Mouse (Mus musculus): ENCODE measurements around the gene Nav2.
A peak's percentile ranks its signal among the peaks of the same experiment; 100 is the strongest.

Nav2 gene

GRCm38 (mm10) chr7:49540181-49540580 lies 631.7 kb downstream of the Nav2 start:
- DNase-seq = no peak

- DNase-seq = no peak
Observed at GRCm38 (mm10) chr7:49542135-49542534, 633.6 kb downstream of the Nav2 start.

DNA sequence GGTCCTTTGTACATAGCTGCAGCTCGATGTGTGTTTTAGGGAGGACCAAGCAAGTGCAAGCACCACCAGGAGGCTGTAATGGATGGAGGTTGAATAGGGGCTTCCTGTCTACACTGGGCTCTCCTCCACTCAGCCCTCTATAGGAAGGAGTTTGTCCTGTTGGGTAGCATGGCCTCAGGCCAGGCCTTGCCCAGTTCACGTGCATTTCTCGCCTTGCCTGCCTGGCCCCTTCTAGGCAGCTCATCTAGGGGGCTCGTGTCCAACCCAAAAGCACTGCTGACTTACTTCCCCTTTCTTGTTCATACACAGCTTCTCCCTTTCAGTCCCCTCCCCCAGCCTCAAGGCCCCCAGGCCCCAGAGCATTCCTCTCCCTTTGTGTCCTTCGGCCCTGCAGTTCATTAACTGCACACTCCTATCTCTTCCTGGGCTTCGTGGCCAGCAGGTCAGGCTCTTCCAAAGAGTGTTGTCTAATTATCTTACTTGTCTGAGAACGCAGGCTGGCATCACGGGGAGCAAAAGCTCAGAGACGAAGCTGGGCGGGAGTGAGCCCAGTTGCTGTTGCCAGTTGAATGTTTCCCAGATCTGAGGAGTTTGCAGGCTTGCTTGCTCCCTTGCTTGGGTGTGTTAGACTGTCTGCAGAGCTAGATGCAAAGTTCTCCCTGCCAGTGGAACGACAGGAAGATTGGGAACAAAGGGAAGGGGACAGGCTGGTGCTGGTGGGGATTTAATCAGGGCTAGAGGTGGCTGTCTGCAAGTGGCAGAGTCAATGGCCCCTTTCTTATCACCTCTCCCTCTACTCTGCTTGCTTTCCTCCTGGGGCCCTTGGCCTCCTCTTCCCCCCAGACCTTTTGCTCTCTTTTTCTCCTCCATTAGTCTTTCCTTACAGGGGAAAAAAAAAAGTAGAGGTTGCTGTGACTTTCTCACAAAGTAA lies 636.5 kb downstream of the Nav2 start:
- no peak for DNase-seq

DNA sequence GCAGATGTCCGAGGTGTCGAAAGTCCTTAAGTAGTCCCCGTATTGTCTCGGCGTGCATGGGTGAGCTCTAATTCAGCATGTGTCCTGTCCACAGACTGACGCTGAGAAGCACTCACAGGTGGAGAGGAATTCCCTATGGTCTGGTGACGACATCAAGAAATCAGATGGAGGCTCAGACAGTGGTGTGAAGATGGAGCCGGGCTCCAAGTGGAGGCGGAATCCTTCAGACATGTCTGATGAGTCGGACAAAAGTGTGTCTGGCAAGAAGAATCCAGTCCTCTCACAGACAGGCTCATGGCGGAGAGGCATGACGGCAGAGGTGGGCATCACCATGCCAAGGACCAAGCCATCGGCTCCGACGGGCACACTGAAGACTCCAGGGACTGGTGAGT lies 637.2 kb downstream of the Nav2 start:
- no peak for DNase-seq

DNA sequence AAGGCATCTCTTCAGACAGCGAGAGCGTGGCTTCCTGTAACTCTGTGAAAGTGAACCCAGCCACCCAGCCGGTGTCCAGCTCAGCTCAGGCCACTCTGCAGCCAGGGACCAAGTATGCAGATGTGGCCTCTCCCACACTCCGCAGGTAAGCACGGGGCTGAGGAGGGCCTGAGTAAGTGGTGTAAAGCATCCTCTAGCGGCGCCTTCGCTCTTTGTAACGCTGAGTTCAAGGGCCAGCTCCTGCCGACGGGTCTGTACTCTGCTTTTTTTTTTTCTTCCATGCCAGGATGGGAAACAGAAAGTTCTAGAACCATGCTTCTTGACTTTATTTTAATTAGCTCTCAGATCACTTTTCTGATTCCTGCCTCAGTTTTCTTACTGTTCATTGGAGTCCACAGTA lies 639.9 kb downstream of the Nav2 start:
- no peak for DNase-seq

DNA sequence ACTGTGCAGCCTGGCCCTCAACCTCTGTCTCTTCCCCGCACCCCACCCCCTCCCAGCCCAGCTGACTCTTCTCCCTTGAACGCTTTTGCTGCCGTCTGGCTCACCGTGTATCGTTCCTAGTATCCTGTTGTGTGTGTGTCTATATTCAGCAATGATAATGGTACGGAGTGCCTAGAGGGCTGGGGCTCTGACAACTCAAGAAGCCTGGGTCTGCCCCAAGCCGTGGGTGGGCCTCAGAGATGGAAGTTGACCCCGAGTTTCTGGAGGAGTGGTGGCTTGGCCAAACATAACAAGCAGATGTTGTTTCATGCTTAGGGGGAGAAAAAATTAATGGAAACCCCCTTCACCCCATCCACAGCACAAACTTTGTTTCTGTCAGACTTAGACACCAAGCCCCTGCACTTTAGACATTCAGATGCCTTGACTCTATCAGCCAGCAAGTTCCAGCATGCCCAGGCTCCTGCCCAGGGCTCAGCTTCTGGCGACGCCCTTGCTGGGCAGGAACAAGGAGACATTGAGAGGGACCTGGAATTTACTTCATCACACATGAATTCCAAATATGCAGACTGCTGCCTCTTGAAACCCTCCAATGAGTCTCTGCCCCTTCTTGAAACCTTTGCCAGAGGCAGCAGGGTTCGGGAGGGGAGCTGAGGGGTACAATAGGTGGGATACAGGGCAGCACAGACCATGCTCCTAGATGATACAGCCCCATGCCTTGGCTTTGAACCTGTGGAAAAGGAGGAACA lies 644.9 kb downstream of the Nav2 start:
- no peak for DNase-seq

- peak; percentile 63 for DNase-seq
Observed at GRCm38 (mm10) chr7:49558240-49558640, 649.7 kb downstream of the Nav2 start.

DNA sequence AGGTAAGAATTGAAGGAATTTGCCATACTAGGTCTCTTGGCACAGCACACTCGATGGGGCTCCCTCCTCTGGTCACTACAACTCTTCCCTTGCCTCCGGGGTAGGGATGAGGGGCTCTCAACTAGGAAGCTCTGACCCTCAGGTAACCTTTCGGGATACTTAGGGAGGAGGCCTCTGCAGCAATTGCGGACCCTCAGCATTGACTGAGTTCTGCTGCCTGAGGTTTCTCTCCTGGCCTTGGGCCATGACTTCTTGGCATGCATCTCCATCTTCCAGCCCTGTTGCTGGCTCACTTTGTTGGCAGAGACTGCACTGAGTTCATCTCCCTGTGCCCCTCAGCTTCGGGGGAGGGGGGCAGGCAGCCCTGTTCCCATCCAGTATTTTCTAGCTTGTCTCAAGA lies 650.4 kb downstream of the Nav2 start:
- DNase-seq = peak; percentile 47

DNA sequence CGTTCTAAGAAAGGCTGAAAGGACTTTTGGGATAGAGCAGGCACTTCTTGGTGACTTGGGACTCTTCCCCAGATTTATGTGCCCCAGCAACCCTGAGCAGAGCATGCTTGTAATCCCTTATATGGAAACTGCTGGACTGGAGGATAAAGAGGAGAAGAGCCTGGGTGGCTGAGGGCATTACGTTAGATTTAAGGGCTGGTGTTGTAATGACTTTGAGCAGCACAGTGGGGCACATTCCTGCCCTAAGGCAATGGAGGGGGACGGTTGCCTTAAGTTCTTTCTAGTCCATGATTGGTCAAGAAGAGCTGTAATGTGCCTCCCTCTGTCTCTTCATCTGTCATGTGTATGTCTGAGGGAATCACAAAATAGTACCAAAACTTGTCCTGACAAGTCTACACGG lies 651.5 kb downstream of the Nav2 start:
- no peak for DNase-seq

DNA sequence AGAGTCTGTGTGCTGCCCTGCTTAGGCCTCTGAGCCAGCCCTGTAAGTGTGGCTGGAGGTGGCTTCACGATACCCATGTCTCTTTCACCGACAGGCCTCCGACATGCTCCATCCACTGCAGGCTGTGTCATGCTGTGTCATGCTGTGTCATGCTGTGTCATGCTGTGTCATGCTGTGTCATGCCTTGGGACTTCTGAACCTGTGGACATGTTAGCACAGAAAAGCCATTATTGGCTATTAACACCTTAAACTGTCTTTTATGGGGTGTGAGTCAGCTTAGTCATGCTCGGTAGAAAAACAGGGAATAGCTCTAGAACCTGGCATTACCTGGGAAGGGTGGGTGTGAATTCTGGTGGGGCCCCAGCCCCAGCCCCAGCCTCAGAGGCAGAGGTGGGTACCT lies 653.9 kb downstream of the Nav2 start:
- DNase-seq = no peak

DNA sequence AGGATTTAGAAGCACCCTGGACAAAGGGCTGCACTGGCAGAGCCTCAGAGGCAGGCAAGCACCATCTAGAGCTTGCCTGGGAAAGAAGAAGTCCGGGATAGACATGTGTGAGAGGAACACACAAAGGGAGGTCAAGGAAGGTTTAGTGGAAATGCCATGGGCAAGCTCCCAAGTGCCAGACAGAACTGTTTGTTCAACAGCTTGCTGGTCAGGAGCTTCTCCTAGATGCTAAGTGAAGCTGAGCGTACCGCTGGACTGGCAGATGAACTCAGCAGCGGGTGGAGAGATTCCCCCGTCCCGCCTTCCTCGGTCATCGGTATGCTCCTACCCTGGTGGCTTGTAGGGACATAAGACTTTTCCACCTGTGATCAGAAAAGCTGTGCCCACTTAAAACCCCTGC lies 654.3 kb downstream of the Nav2 start:
- DNase-seq = peak; percentile 38

DNA sequence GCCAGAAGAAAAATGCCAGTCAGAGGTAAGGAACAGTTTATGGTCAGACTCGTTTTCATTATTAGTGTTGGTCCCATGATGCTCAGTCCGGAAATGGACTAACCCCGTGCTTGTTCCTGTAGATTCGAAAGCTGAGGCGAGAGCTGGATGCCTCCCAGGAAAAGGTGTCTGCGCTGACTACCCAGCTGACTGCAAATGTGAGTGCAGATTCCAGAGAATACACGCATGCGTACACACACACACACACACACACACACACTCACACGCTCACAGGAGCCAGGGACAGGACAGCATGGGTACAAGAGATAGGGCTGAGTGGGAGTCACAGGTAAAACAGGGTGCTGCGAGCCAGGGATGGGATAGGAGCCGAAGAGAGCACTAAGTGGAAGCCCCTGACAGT lies 656.6 kb downstream of the Nav2 start:
- DNase-seq = no peak

GRCm38 (mm10) chr7:49565798-49566197 lies 657.3 kb downstream of the Nav2 start:
- no peak for DNase-seq

- no peak for DNase-seq
Observed at GRCm38 (mm10) chr7:49567346-49568034, 659.0 kb downstream of the Nav2 start.

GRCm38 (mm10) chr7:49569646-49570045 lies 661.1 kb downstream of the Nav2 start:
- no peak for DNase-seq

- DNase-seq = no peak
Observed at GRCm38 (mm10) chr7:49571606-49572005, 663.1 kb downstream of the Nav2 start.

- DNase-seq = no peak
Observed at GRCm38 (mm10) chr7:49575226-49575625, 666.7 kb downstream of the Nav2 start.

- no peak for DNase-seq
Observed at GRCm38 (mm10) chr7:49577096-49577495, 668.6 kb downstream of the Nav2 start.

DNA sequence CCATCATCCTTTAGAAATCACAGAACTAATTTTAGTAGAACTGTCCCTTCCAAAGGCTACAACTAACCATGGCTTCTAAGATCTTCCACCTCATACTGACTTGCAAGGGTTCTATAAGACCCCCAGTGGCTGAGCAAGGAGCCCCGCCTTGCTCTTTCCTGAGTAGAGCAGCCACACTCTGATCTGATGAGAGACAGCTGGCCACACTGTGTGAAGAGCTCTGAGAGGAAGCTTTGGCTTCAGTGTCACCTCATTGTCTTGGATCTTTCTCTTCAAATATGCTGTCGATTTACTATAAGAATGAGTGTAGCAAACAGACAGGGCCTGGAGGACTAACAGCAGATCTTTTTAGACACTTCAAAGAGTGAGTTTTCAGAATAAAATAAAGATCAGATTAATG lies 673.4 kb downstream of the Nav2 start:
- DNase-seq = no peak

DNA sequence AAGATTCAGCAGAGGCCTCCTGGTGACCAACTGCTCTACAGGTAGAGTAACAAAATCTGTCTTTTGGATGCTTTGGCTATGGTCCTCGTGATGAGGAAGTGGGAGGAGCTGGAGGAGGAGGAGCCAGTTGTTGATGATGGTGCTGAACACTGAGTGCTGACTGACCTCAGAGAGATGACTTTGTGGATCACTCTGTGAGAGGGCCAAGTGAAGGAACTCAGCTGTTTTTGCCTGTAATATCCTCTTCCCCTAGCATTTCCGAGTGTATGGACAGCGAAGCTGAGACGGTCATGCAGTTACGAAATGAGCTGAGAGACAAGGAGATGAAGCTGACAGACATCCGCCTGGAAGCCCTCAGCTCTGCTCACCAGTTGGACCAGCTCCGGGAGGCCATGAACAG lies 674.0 kb downstream of the Nav2 start:
- DNase-seq = no peak

GRCm38 (mm10) chr7:49583176-49583575 lies 674.7 kb downstream of the Nav2 start:
- DNase-seq = no peak

DNA sequence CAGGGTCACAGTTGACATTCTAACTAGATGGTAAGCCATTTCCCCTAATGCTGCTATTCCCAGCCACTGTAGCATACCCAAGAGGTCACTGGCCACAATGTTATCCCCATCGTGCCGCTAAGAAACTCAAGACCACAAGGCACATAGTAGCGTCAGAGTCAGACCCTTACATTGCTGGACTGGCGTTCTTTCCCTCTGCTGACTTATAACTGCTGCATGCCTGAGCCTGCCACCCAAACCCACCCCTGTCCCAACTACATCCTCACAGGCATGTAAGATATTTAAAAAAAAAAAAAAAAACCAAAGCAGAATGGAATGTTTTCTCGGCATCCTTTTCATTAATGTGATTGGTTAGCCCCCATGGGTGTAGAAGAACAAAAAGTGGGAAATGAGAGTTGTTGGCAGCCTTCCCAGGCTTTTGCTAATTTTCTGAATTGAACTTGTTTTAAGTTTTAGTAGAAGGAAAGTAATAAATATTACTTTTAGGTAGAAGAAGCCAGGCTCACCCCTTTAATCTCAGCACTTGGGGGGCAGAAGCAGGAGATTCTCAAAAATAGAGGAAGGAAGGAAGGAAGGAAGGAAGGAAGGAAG lies 678.1 kb downstream of the Nav2 start:
- DNase-seq = no peak

DNA sequence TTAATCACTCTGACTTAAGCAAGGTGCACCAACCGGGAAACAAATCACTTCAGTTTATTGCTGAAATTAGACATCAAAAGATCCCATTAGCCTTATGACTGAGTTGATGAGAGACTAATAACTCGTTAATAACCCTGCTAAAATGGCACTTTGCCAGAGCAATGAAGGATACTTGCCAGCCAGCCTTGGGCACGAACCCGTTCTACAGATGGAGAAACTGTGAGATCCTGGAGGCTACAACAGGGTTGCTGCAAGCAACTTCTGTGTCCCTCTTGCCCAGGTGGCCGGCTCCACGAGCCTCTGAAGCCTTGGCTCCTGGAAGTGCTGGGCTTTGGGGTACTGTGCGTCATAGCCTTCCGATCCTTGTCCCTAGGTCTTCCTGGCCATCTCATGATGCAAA lies 681.1 kb downstream of the Nav2 start:
- peak; percentile 52 for DNase-seq

All from cerebellum, adult 11-12 months (tissue).